Mouse (Mus musculus) stomach, postnatal 0 days (tissue): ENCODE measurements at regions not wholly inside any gene's neighbourhood (a gene's known extent, or its start where the extent isn't known, plus 50 kb on each side); places are given as distances from the start of the nearest gene placed in this dataset.

ENCODE experiments used
- CTCF ChIP-seq: IDR thresholded peaks from 2 replicates; pipeline ENCODE4 v1.5.1; 2016; ENCODE audit warnings: antibody characterized with exemption, low read depth, mild to moderate bottlenecking, moderate library complexity
- EP300 ChIP-seq: optimal IDR thresholded peaks from 2 replicates; pipeline ENCODE3; 2016; ENCODE audit warnings: antibody characterized with exemption

DNA sequence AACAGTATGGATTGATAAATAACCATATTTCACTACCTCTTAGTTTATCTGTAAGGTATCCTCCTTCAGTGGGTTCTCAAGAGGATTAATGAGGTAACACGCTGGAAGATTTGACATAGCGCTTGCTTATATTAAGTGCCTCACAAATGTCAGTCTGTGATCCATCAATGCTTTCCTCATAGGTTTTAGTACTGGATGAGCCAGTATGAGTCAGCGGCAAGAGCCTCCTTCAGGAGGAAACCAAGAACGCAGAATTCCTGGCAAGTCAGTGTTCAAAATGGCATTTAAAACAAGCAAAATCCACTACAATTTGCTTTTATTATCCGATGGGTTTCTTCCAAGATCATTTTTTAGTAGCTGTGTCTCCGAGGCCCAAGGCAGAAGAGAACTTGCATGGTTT is 159.3 kb downstream of the Kit start:
- no peak for TF ChIP-seq CTCF
- no peak for TF ChIP-seq EP300
